In the genomic region with DNA sequence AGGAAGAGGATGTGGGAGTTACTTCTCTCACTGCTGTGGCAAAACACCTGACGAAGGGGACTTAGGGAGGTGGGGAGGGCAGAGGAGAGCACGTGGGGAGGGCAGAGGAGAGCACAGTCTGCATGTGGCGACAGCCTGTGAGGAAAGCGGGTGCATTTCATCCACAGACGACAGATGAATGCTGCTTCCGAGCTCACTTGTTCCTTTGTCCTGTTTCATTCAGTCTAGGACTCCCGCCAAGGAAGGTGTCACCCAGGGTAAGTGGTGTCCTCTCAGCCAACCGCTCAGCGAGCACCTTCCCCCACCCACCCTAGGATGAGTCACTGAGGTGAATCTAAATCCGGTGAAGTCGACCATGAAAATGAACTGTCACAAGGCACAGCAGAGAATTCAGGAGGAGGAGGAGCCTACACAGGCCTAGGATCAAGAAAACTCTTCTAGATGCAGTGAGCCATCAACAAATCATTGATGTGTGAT, we compare ENCODE assay signal across 9 mouse cellular contexts. TPM values are rescaled to one million over a fixed set of nuclear protein-coding genes. Genes with fewer than 3 reads are reported as not detected.
DNase-seq lines count a peak whose midpoint lies in the region; ATAC-seq and TF ChIP-seq lines count a peak whose summit lies in the region.
"Had no signal": no experiment of that assay in that cellular context is flagged by ENCODE, and none has a peak within 500 bp of the region (broad histone marks: within the 10 kb centered on the region; RNA-seq: fewer than 3 reads in every experiment).

No protein-coding gene starts in this region.

- H3K27ac ChIP-seq in liver, postnatal 0 days (ENCODE audit: low read depth): no peak overlapping the region
- H3K27ac ChIP-seq in liver, embryonic 11.5 days (ENCODE audit: low read depth, low read length): no peak overlapping the region
- H3K27ac ChIP-seq in stomach, postnatal 0 days (replicated peaks): no peak overlapping the region
- H3K27ac ChIP-seq in gastrocnemius, adult 2 months: no peak overlapping the region

- DNase-seq in liver, postnatal 0 days: no peak
- no peak for DNase-seq in liver, embryonic 11.5 days (ENCODE audit: low spot score)
- peak; percentile 16 to 37 for DNase-seq in adrenal gland, postnatal 36 days
- DNase-seq in heart, postnatal 4 days: peak; percentile 32
- DNase-seq in retina, postnatal 7 days (ENCODE audit: low read depth, low spot score): peak; percentile 14
- DNase-seq in ovary, postnatal 10 days (ENCODE audit: low spot score): no peak
- DNase-seq in stomach, postnatal 0 days (ENCODE audit: low spot score): no peak
- DNase-seq in gastrocnemius, adult 2 months: no peak

- 48% methylated on average over 11 of the region's 11 CpGs for WGBS in liver, postnatal 0 days (ENCODE audit: insufficient replicate concordance)
- WGBS in liver, embryonic 11.5 days: 55% methylated on average over 11 of the region's 11 CpGs
- 53% methylated on average over 11 of the region's 11 CpGs for WGBS in stomach, postnatal 0 days

- no peaks in the 10 kb centered on the region for H3K36me3 ChIP-seq in liver, postnatal 0 days (replicated peaks; ENCODE audit: insufficient read depth, low read length)
- H3K36me3 ChIP-seq in liver, embryonic 11.5 days (ENCODE audit: control insufficient read depth, insufficient read depth, low read length): no peaks in the 10 kb centered on the region
- H3K36me3 ChIP-seq in stomach, postnatal 0 days (ENCODE audit: control insufficient read depth, insufficient read depth, low read length): no peaks in the 10 kb centered on the region

- intact Hi-C loops in gastrocnemius, adult 2 months (cut with DNase I): no loop called here

- TF ChIP-seq CTCF in liver, postnatal 0 days (IDR thresholded peaks at IDR 0.05; ENCODE audit: low read depth): no peak
- no peak for TF ChIP-seq CTCF in stomach, postnatal 0 days (IDR thresholded peaks at IDR 0.05; ENCODE audit: low read depth)
- no peak for TF ChIP-seq CTCF in gastrocnemius, adult 2 months (IDR thresholded peaks at IDR 0.05)

- 0 out of 2 replicates have a peak overlapping the region, but pooled peaks have one; percentile 8 for H3K4me2 ChIP-seq in liver, postnatal 0 days (ENCODE audit: low read depth, low read length)
- no peak overlapping the region for H3K4me2 ChIP-seq in liver, embryonic 11.5 days
- no peak overlapping the region for H3K4me2 ChIP-seq in stomach, postnatal 0 days (replicated peaks; ENCODE audit: low read depth)

- no peak for TF ChIP-seq EP300 in liver, postnatal 0 days (IDR thresholded peaks at IDR 0.05; ENCODE audit: low read depth)
- TF ChIP-seq EP300 in stomach, postnatal 0 days (optimal IDR thresholded peaks at IDR 0.05): no peak

- no peak overlapping the region for H3K4me3 ChIP-seq in liver, postnatal 0 days (ENCODE audit: low read depth, low read length)
- no peak overlapping the region for H3K4me3 ChIP-seq in liver, embryonic 11.5 days (ENCODE audit: low read depth, low read length)
- no peak overlapping the region for H3K4me3 ChIP-seq in stomach, postnatal 0 days (ENCODE audit: low read depth, low read length)
- no peak overlapping the region for H3K4me3 ChIP-seq in gastrocnemius, adult 2 months

- H3K9ac ChIP-seq in liver, postnatal 0 days (replicated peaks): no peak overlapping the region
- no peak overlapping the region for H3K9ac ChIP-seq in liver, embryonic 11.5 days (ENCODE audit: low read depth, low read length)
- H3K9ac ChIP-seq in stomach, postnatal 0 days (ENCODE audit: low read length): no peak overlapping the region

- no peaks in the 10 kb centered on the region for H3K4me1 ChIP-seq in liver, postnatal 0 days (ENCODE audit: insufficient read depth)
- no peaks in the 10 kb centered on the region for H3K4me1 ChIP-seq in liver, embryonic 11.5 days (replicated peaks; ENCODE audit: control insufficient read depth, insufficient read depth, low read length)
- no peaks in the 10 kb centered on the region for H3K4me1 ChIP-seq in stomach, postnatal 0 days (replicated peaks; ENCODE audit: control insufficient read depth, insufficient read depth)

- no peaks in the 10 kb centered on the region for H3K27me3 ChIP-seq in liver, postnatal 0 days (ENCODE audit: insufficient read depth, low read length)
- no peaks in the 10 kb centered on the region for H3K27me3 ChIP-seq in liver, embryonic 11.5 days (replicated peaks; ENCODE audit: control insufficient read depth, insufficient read depth, low read length)
- no peaks in the 10 kb centered on the region for H3K27me3 ChIP-seq in stomach, postnatal 0 days (ENCODE audit: control insufficient read depth, insufficient read depth, low read length)

- no peak for ATAC-seq in liver, postnatal 0 days
- no peak for ATAC-seq in liver, embryonic 11.5 days (replicated peaks; ENCODE audit: low FRiP score)
- no peak for ATAC-seq in stomach, postnatal 0 days (ENCODE audit: low FRiP score, low TSS enrichment)

- no peaks in the 10 kb centered on the region for H3K9me3 ChIP-seq in liver, postnatal 0 days (ENCODE audit: low read length)
- no peaks in the 10 kb centered on the region for H3K9me3 ChIP-seq in liver, embryonic 11.5 days (ENCODE audit: control insufficient read depth, low read length)
- H3K9me3 ChIP-seq in stomach, postnatal 0 days (ENCODE audit: control insufficient read depth, low read length): no peaks in the 10 kb centered on the region

RNA-seq across cellular contexts. Expression of a gene that starts 15.4 kb away (rescaled TPM):
- 10.4 and 10.6 TPM in 2 replicates for polyA plus RNA-seq in liver, postnatal 0 days (2015; fragmentation: Nextera tagmentation; extraction: Ambion mirVana)
- polyA plus RNA-seq in liver, embryonic 11.5 days (2014; fragmentation: Nextera tagmentation; extraction: Ambion mirVana): 18.3 and 18.8 TPM in 2 replicates
- 100 to 1,000 TPM; 226 to 236 TPM for total RNA-seq in adrenal gland, postnatal 36 days (2021)
- total RNA-seq in heart, postnatal 4 days (2021): 100 to 1,000 TPM; 156 to 166 TPM
- polyA plus RNA-seq in stomach, postnatal 0 days (2015; fragmentation: Nextera tagmentation; extraction: Ambion mirVana): 11.0 and 11.1 TPM in 2 replicates
- 10 to 100 TPM; 47.1 to 52.2 TPM for total RNA-seq in gastrocnemius, adult 2 months (2021)

RNA-seq across cellular contexts. Expression of a gene that starts 24.3 kb away (rescaled TPM):
- polyA plus RNA-seq in liver, postnatal 0 days (2015; fragmentation: Nextera tagmentation; extraction: Ambion mirVana): 69.1 and 71.9 TPM in 2 replicates
- 212 and 218 TPM in 2 replicates for polyA plus RNA-seq in liver, embryonic 11.5 days (2014; fragmentation: Nextera tagmentation; extraction: Ambion mirVana)
- 10 to 100 TPM; 10.7 to 12.2 TPM for total RNA-seq in adrenal gland, postnatal 36 days (2021)
- 10 to 100 TPM; 69.9 to 75.8 TPM for total RNA-seq in heart, postnatal 4 days (2021)
- 39.6 and 43.3 TPM in 2 replicates for polyA plus RNA-seq in stomach, postnatal 0 days (2015; fragmentation: Nextera tagmentation; extraction: Ambion mirVana)
- total RNA-seq in gastrocnemius, adult 2 months (2021): 1 to 10 TPM; 3.8 to 5.1 TPM

RNA-seq across cellular contexts. Expression of a gene that starts 45.0 kb away (rescaled TPM):
- polyA plus RNA-seq in liver, postnatal 0 days (2015; fragmentation: Nextera tagmentation; extraction: Ambion mirVana): not detected in 2 replicates
- polyA plus RNA-seq in liver, embryonic 11.5 days (2014; fragmentation: Nextera tagmentation; extraction: Ambion mirVana): not detected in 2 replicates
- not detected for total RNA-seq in adrenal gland, postnatal 36 days (2021)
- total RNA-seq in heart, postnatal 4 days (2021): not detected
- polyA plus RNA-seq in stomach, postnatal 0 days (2015; fragmentation: Nextera tagmentation; extraction: Ambion mirVana): not detected in 2 replicates
- not detected for total RNA-seq in gastrocnemius, adult 2 months (2021)
- polyA plus RNA-seq: limb, embryonic 11.5 days had no signal

RNA-seq across cellular contexts. Expression of a gene that starts 45.3 kb away (rescaled TPM):
- 101 and 102 TPM in 2 replicates for polyA plus RNA-seq in liver, postnatal 0 days (2015; fragmentation: Nextera tagmentation; extraction: Ambion mirVana)
- polyA plus RNA-seq in liver, embryonic 11.5 days (2014; fragmentation: Nextera tagmentation; extraction: Ambion mirVana): 88.1 and 95.1 TPM in 2 replicates
- 10 to 100 TPM; 68.0 to 91.6 TPM for total RNA-seq in adrenal gland, postnatal 36 days (2021)
- 100 to 1,000 TPM; 233 to 245 TPM for total RNA-seq in heart, postnatal 4 days (2021)
- 111 and 117 TPM in 2 replicates for polyA plus RNA-seq in stomach, postnatal 0 days (2015; fragmentation: Nextera tagmentation; extraction: Ambion mirVana)
- 100 to 1,000 TPM; 123 to 190 TPM for total RNA-seq in gastrocnemius, adult 2 months (2021)

RNA-seq across cellular contexts. Expression of a gene that starts 45.4 kb away (rescaled TPM):
- 18.3 and 18.4 TPM in 2 replicates for polyA plus RNA-seq in liver, postnatal 0 days (2015; fragmentation: Nextera tagmentation; extraction: Ambion mirVana)
- 55.4 and 59.6 TPM in 2 replicates for polyA plus RNA-seq in liver, embryonic 11.5 days (2014; fragmentation: Nextera tagmentation; extraction: Ambion mirVana)
- total RNA-seq in adrenal gland, postnatal 36 days (2021): 10 to 100 TPM; 22.6 to 23.5 TPM
- total RNA-seq in heart, postnatal 4 days (2021): 10 to 100 TPM; 16.9 to 21.0 TPM
- polyA plus RNA-seq in stomach, postnatal 0 days (2015; fragmentation: Nextera tagmentation; extraction: Ambion mirVana): 21.6 and 22.0 TPM in 2 replicates
- 1 to 10 TPM; 8.9 to 9.0 TPM for total RNA-seq in gastrocnemius, adult 2 months (2021)

Comparison
In these comparisons a context has a peak if more than half of its experiments do, and no peak if none do; other contexts are left out.
1. DNase-seq: peak in adrenal gland, postnatal 36 days (2 of 2), heart, postnatal 4 days (single experiment) and retina, postnatal 7 days (single experiment); none in liver, postnatal 0 days (single experiment), liver, embryonic 11.5 days (single experiment), ovary, postnatal 10 days (single experiment), stomach, postnatal 0 days (single experiment) and gastrocnemius, adult 2 months (single experiment).
2. RNA of a gene that starts 24.3 kb away (total RNA-seq): 69.9 to 75.8 TPM in heart, postnatal 4 days; 10.7 to 12.2 TPM in adrenal gland, postnatal 36 days and 3.8 to 5.1 TPM in gastrocnemius, adult 2 months; every median in the first group is over 4 times any median in the second.